Mouse (Mus musculus) kidney, adult 2 months (tissue): Measurements from ENCODE around the gene Ern2.

Source experiments
- CTCF ChIP-seq: fragments of 200-500 bp; conservative IDR thresholded peaks from 2 replicates; pipeline ENCODE4 v1.5.1; 2011; ENCODE audit warnings: low read depth, mild to moderate bottlenecking, control low read depth, low read length, moderate library complexity, mixed read lengths; ENCODE audit not compliant: insufficient read depth, insufficient read length
- POLR2A ChIP-seq: fragments of 200-500 bp; IDR thresholded peaks from one replicate; pipeline ENCODE4 v1.6.1; 2011; ENCODE audit warnings: low read depth, low read length, control low read depth

DNA sequence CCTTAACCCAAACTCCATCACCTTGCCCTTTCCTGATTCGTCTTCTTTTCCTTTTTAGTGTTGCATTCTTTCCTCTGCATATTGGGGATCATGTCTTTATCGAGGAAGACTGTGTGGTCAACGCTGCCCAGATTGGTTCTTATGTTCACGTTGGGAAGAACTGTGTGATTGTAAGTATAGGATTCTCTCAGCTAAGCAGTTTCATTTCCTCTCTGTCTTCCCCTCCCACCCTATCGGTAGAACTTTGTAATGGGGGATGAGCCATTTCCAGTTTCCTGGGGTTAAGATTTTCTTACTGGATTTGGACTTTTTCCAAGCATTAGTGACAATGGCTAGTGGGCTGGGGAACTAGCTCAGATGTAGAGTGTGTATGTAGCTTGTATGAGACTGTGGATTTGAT lies 47.8 kb downstream of the Ern2 start:
- TF ChIP-seq CTCF (no peak), POLR2A (no peak)
